Mouse (Mus musculus) skeletal muscle tissue, postnatal 0 days (tissue): ENCODE data around the gene Rhpn2. TPM values are rescaled to one million over a fixed set of nuclear protein-coding genes. Genes with fewer than 3 reads are reported as not detected.

ENCODE experiments used
- polyA plus RNA-seq: library from polyadenylated mRNA; unstranded; fragments of >200 nt; fragmentation: Nextera tagmentation; extraction: Ambion mirVana; gene quantifications from 2 replicates; pipeline ENCODE4 v1.2.1, GENCODE M21; 2015

The Rhpn2 gene
- polyA plus RNA-seq = 0.77 and 0.87 TPM in 2 replicates

DNA sequence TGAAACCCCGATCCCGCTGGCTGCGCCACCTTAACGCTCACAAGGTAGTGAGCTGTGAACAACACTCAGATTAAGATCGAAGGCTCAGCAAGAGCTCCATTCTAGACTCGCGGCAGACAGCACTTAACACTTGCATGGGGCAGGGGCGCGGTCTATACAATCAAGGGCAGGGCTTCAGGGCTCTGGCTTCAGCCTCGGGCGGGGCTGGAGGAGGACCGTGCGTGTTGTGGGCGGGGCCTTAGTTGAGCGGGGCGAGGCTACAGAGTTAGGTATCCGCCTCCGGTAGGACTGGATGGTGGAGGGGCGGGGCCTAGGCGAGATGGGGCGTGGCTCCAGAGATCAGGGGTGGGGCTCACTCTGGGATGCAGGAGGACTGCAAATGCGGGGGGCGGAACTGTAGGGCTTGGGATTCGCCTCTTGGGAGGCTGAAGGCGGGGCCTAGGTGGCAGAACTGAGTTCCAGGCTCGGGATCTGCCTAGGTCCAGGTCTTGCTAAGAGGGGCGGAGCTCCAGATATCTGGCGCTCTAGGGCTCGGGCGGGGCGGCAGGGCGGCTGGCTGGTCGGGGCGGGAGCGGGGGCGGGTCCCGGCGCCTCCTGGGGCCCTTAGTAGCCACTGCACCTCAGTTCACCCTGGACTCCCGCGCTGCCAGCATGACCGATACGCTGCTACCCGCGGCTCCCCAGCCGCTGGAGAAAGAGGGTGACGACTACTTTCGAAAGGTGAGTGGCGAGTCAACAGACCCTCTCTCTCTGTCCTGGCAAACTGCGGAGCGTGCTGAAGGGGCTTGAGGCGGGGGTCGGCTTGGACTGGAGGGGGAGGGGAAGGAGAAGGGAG lies at the start of gene Rhpn2:
Gene Rhpn2, plus strand, starts transcription at position 479 of the 835 bp plus-strand sequence.

GRCm38 (mm10) chr7:35317729-35318609 lies 16.0 kb upstream of the Rhpn2 start, which contains the start of gene Gpatch1:
Gpatch1 (minus strand) TSS chr7:35318440.

DNA sequence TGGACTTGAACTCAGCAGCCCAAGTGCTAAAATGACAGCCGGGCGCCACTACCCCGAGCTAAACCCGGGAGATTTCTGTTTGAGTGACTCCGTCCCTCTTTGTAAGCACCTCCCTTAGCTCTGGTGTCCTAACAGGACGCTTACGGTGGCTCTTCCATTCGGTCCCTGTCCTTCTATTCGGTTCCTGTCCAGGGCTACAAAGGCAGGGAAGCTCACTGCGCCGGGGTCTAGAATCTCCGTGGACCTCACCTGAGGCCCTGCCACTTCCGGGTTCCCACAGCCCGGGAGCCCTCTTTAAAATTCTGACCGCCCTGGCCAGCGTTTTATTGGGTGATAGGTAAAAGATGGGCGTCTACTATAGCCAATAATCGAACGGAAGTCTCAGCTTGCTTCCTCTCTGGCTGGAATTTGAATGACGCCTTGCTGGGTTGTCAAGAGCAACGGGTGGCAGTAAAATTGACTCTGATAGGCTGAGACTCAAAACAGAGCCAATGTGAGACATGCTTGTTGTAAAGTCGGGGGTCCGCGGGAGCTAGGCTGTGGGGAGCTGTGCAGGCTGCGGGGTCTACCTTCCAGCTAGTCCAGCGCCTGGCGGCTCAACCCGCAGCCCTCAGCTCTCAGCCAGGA lies 62.7 kb downstream of the Rhpn2 start, which contains the start of the genes Faap24 and Cep89:
Gene Faap24, minus strand, starts transcription at position 295 of the 627 bp plus-strand sequence.
Gene Cep89, plus strand, starts transcription at position 494 of the 627 bp plus-strand sequence.

Other genes with a start within 250 kb of the Rhpn2 start
- gene Cebpa, start 214.9 kb upstream of the Rhpn2 start, polyA plus RNA-seq = 3.2 and 21.5 TPM in 2 replicates
- 5.9 and 21.7 TPM in 2 replicates for gene Slc7a10, start 147.8 kb upstream of the Rhpn2 start, polyA plus RNA-seq
- gene Lrp3, start 118.7 kb upstream of the Rhpn2 start, polyA plus RNA-seq = 3.9 and 4.4 TPM in 2 replicates
- gene Gpatch1, start 15.7 kb upstream of the Rhpn2 start, polyA plus RNA-seq = 9.6 and 9.8 TPM in 2 replicates
- gene Faap24, start 62.7 kb downstream of the Rhpn2 start, polyA plus RNA-seq = 3.9 and 6.5 TPM in 2 replicates
- gene Cep89, start 62.9 kb downstream of the Rhpn2 start, polyA plus RNA-seq = 12.4 and 14.7 TPM in 2 replicates
- not detected in 2 replicates for gene Slc7a9, start 114.6 kb downstream of the Rhpn2 start, polyA plus RNA-seq
- gene Tdrd12, start 203.6 kb downstream of the Rhpn2 start, polyA plus RNA-seq = 0.13 and 0.14 TPM in 2 replicates
- 38.9 and 41.1 TPM in 2 replicates for gene Nudt19, start 222.1 kb downstream of the Rhpn2 start, polyA plus RNA-seq